Mouse (Mus musculus): ENCODE data around the gene Fap.

The Fap gene

GRCm38 (mm10) chr2:62531065-62531464 is 42.8 kb downstream of the Fap start:
- no peak for DNase-seq (ENCODE audit: low spot score)

- no peak for DNase-seq (ENCODE audit: low spot score)
Observed at GRCm38 (mm10) chr2:62526399-62526798, 47.5 kb downstream of the Fap start.

GRCm38 (mm10) chr2:62517790-62518189 is 56.1 kb downstream of the Fap start:
- DNase-seq (ENCODE audit: low spot score), result no peak

GRCm38 (mm10) chr2:62514477-62514876 is 59.4 kb downstream of the Fap start:
- DNase-seq (ENCODE audit: low spot score), result no peak

GRCm38 (mm10) chr2:62513477-62513876 is 60.4 kb downstream of the Fap start:
- no peak for DNase-seq (ENCODE audit: low spot score)

- no peak for DNase-seq (ENCODE audit: low spot score)
Observed at GRCm38 (mm10) chr2:62507130-62507529, 66.7 kb downstream of the Fap start.

- DNase-seq (ENCODE audit: low spot score), result no peak
Observed at GRCm38 (mm10) chr2:62506441-62506840, 67.4 kb downstream of the Fap start.

- DNase-seq (ENCODE audit: low spot score), result no peak
Observed at GRCm38 (mm10) chr2:62504269-62504796, 69.5 kb downstream of the Fap start.

- DNase-seq (ENCODE audit: low spot score), result no peak
Observed at GRCm38 (mm10) chr2:62503326-62503725, 70.5 kb downstream of the Fap start.

GRCm38 (mm10) chr2:62502516-62502915 is 71.4 kb downstream of the Fap start:
- no peak for DNase-seq (ENCODE audit: low spot score)

GRCm38 (mm10) chr2:62498821-62499220 is 75.1 kb downstream of the Fap start:
- DNase-seq (ENCODE audit: low spot score), result no peak

- no peak for DNase-seq (ENCODE audit: low spot score)
Observed at GRCm38 (mm10) chr2:62498086-62498485, 75.8 kb downstream of the Fap start.

- DNase-seq (ENCODE audit: low spot score), result no peak
Observed at GRCm38 (mm10) chr2:62497333-62498002, 76.4 kb downstream of the Fap start.

GRCm38 (mm10) chr2:62495407-62495806 is 78.5 kb downstream of the Fap start:
- no peak for DNase-seq (ENCODE audit: low spot score)

GRCm38 (mm10) chr2:62489832-62490231 is 84.0 kb downstream of the Fap start:
- DNase-seq (ENCODE audit: low spot score), result no peak

- peak; percentile 9 for DNase-seq (ENCODE audit: low spot score)
Observed at GRCm38 (mm10) chr2:62484906-62485305, 89.0 kb downstream of the Fap start.

GRCm38 (mm10) chr2:62483550-62483949 is 90.3 kb downstream of the Fap start, which contains the start of gene Gcg:
Gcg (minus strand) TSS chr2:62483650.
- DNase-seq (ENCODE audit: low spot score), result no peak

GRCm38 (mm10) chr2:62480285-62481198 is 93.3 kb downstream of the Fap start:
- DNase-seq (ENCODE audit: low spot score), result no peak

- DNase-seq (ENCODE audit: low spot score), result no peak
Observed at GRCm38 (mm10) chr2:62469551-62469950, 104.3 kb downstream of the Fap start.

GRCm38 (mm10) chr2:62463287-62463686 is 110.6 kb downstream of the Fap start:
- DNase-seq (ENCODE audit: low spot score), result no peak

- DNase-seq (ENCODE audit: low spot score), result no peak
Observed at GRCm38 (mm10) chr2:62462174-62462573, 111.7 kb downstream of the Fap start.

GRCm38 (mm10) chr2:62460815-62461450 is 112.9 kb downstream of the Fap start:
- DNase-seq (ENCODE audit: low spot score), result no peak
